Mouse (Mus musculus): ENCODE results near the gene Ubxn11.

DNA sequence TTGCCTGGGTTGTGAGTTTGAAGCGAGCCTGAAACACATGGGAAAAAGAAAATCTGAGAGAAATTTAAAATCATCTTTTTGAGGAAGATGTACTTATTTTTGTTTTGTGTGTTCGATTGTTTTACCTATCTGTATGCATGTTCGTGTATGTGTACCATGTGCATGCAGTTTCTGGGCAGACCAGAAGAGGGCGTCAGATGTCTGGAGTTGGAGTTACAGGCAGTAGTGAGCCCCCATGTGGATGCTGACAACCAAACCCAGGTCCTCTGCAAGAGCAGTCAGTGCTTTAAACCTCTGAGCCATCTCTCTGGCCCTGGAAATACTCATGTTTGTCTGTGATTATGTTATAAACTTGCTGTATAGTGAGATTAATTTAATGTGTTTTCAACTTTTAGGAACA, 17.4 kb upstream of the Ubxn11 start:
- TF ChIP-seq CTCF (IDR thresholded peaks at IDR 0.05; ENCODE audit: extremely low read depth, insufficient read depth, low read length) (no peak), POLR2A (IDR thresholded peaks at IDR 0.05; ENCODE audit: extremely low read depth, insufficient read depth, low read length) (no peak)

Measured in cortical plate, adult 2 months (tissue).